Mouse (Mus musculus) fibroblast of lung, adult 2 months (primary cell): ENCODE data around the gene Cep57l1.

ENCODE experiments used
- DNase-seq: peaks from one replicate; pipeline ENCODE4 v3.0.0-alpha.2; 2011; ENCODE audit warnings: low read depth

Cep57l1 gene

GRCm38 (mm10) chr10:41675842-41676571 is 133.7 kb downstream of the Cep57l1 start:
- DNase-seq: no peak

- DNase-seq: no peak
These were observed 134.4 kb downstream of the Cep57l1 start for GRCm38 (mm10) chr10:41675243-41675642.

- no peak for DNase-seq
These were observed 135.3 kb downstream of the Cep57l1 start for GRCm38 (mm10) chr10:41674362-41674761.

- DNase-seq: no peak
These were observed 139.5 kb downstream of the Cep57l1 start for GRCm38 (mm10) chr10:41670196-41670595.
